In the genomic region with DNA sequence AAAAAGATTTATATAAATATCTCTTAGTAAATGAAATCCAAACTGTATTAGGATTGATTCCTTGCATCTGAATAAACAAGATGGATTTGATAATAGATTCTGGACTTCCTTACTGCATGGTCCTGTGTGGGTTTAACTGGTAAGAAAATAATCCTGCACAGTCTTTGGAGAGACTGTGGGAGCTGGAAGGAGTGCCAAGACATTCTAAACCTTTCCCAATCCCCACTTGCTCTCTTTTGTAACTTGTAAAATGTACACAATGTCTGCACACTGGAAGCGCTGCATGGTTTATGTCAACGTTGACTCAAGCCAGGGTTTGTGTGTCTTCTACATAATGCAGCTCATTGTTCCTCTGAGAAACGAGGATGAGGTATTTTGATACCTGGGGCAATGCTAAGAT, we compare ENCODE assay signal across 29 mouse cellular contexts.
DNase-seq lines count a peak whose midpoint lies in the region; ATAC-seq and TF ChIP-seq lines count a peak whose summit lies in the region.
"Had no signal": no experiment of that assay in that cellular context is flagged by ENCODE, and none has a peak within 500 bp of the region (broad histone marks: within the 10 kb centered on the region; RNA-seq: fewer than 3 reads in every experiment).

No protein-coding gene starts in this region.

- H3K9me3 ChIP-seq in limb, embryonic 14.5 days (ENCODE audit: control insufficient read depth, low read length), result no peaks in the 10 kb centered on the region
- no peaks in the 10 kb centered on the region for H3K9me3 ChIP-seq in limb, embryonic 10.5 days (replicated peaks)
- no peaks in the 10 kb centered on the region for H3K9me3 ChIP-seq in stomach, embryonic 14.5 days (ENCODE audit: control insufficient read depth, low read depth, low read length)
- H3K9me3 ChIP-seq in stomach, postnatal 0 days (ENCODE audit: control insufficient read depth, low read length), result no peaks in the 10 kb centered on the region
- H3K9me3 ChIP-seq: forebrain, embryonic 12.5 days; G1E; heart, embryonic 10.5 days; heart, embryonic 15.5 days; kidney, embryonic 15.5 days; limb, embryonic 13.5 days; liver, embryonic 12.5 days; midbrain, embryonic 10.5 days had no signal

- no peak for TF ChIP-seq CTCF in stomach, postnatal 0 days (IDR thresholded peaks at IDR 0.05; ENCODE audit: low read depth)

- H3K27ac ChIP-seq in limb, embryonic 14.5 days (replicated peaks; ENCODE audit: low read depth, low read length), result no peak overlapping the region
- no peak overlapping the region for H3K27ac ChIP-seq in limb, embryonic 10.5 days
- H3K27ac ChIP-seq in stomach, embryonic 14.5 days (ENCODE audit: low read length), result no peak overlapping the region
- no peak overlapping the region for H3K27ac ChIP-seq in stomach, postnatal 0 days (replicated peaks)
- H3K27ac ChIP-seq: forebrain, embryonic 12.5 days; heart, embryonic 10.5 days; heart, embryonic 15.5 days; kidney, embryonic 15.5 days; limb, embryonic 13.5 days; liver, embryonic 12.5 days; midbrain, embryonic 10.5 days had no signal

- ATAC-seq in limb, embryonic 14.5 days (ENCODE audit: low FRiP score, low read depth), result 0 out of 2 replicates have a peak, but pooled peaks have one; percentile 34
- ATAC-seq in stomach, embryonic 14.5 days (ENCODE audit: insufficient number of reproducible peaks, insufficient read depth, low FRiP score, low read depth), result peak; percentile 61; the same call in 1 of the 2 replicates
- no peak for ATAC-seq in stomach, postnatal 0 days (ENCODE audit: low FRiP score, low TSS enrichment)
- ATAC-seq: hindbrain, embryonic 16.5 days; liver, embryonic 12.5 days; liver, postnatal 0 days; Patski had no signal

- 39% methylated on average over 3 of the region's 3 CpGs for WGBS in limb, embryonic 14.5 days
- WGBS in limb, embryonic 10.5 days, result 82% methylated on average over 3 of the region's 3 CpGs
- WGBS in stomach, embryonic 14.5 days, result 31% methylated on average over 3 of the region's 3 CpGs
- WGBS in stomach, postnatal 0 days, result 5% methylated on average over 3 of the region's 3 CpGs

- no peaks in the 10 kb centered on the region for H3K36me3 ChIP-seq in limb, embryonic 14.5 days (ENCODE audit: control insufficient read depth, insufficient read depth, low read length)
- no peaks in the 10 kb centered on the region for H3K36me3 ChIP-seq in limb, embryonic 10.5 days
- H3K36me3 ChIP-seq in stomach, embryonic 14.5 days (ENCODE audit: control insufficient read depth, insufficient read depth, low read length), result no peaks in the 10 kb centered on the region
- H3K36me3 ChIP-seq in stomach, postnatal 0 days (ENCODE audit: control insufficient read depth, insufficient read depth, low read length), result no peaks in the 10 kb centered on the region
- H3K36me3 ChIP-seq: forebrain, embryonic 12.5 days; G1E; heart, embryonic 10.5 days; heart, embryonic 15.5 days; kidney, embryonic 15.5 days; limb, embryonic 13.5 days; liver, embryonic 12.5 days; midbrain, embryonic 10.5 days had no signal

- H3K4me3 ChIP-seq in limb, embryonic 14.5 days (replicated peaks; ENCODE audit: low read length), result no peak overlapping the region
- H3K4me3 ChIP-seq in limb, embryonic 10.5 days, result no peak overlapping the region
- H3K4me3 ChIP-seq in stomach, embryonic 14.5 days (ENCODE audit: low read depth, low read length), result no peak overlapping the region
- H3K4me3 ChIP-seq in stomach, postnatal 0 days (ENCODE audit: low read depth, low read length), result no peak overlapping the region
- H3K4me3 ChIP-seq: forebrain, embryonic 12.5 days; heart, embryonic 10.5 days; heart, embryonic 15.5 days; kidney, embryonic 15.5 days; limb, embryonic 13.5 days; liver, embryonic 12.5 days; midbrain, embryonic 10.5 days had no signal

- DNase-seq in limb, embryonic 14.5 days (ENCODE audit: low spot score), result peak; percentile 19
- no peak for DNase-seq in limb, embryonic 10.5 days (ENCODE audit: low spot score)
- no peak for DNase-seq in stomach, postnatal 0 days (ENCODE audit: low spot score)
- DNase-seq in fat pad, adult 2 months (ENCODE audit: extremely low read depth, low read depth, low spot score), result peak; percentile 71
- DNase-seq in thymus, postnatal 36 days, result no peak
- no peak for DNase-seq in cerebellum, postnatal 25 days
- DNase-seq: adrenal gland, postnatal 25 days; cerebellum, adult 18-20 months; cerebellum, postnatal 14 days; embryo, embryonic 11 days; gastrocnemius, postnatal 14 days; heart, adult 11 months; kidney, adult 18-20 months; kidney, postnatal 25 days; liver, postnatal 0 days; lung, postnatal 14 days; thymus, adult 18-20 months; thymus, postnatal 25 days had no signal

- H3K4me2 ChIP-seq in limb, embryonic 14.5 days (replicated peaks; ENCODE audit: low read depth, low read length, severe bottlenecking), result no peak overlapping the region
- no peak overlapping the region for H3K4me2 ChIP-seq in stomach, embryonic 14.5 days (replicated peaks; ENCODE audit: low read depth, low read length)
- H3K4me2 ChIP-seq in stomach, postnatal 0 days (replicated peaks; ENCODE audit: low read depth), result no peak overlapping the region
- H3K4me2 ChIP-seq: forebrain, embryonic 12.5 days; heart, embryonic 15.5 days; kidney, embryonic 15.5 days; limb, embryonic 13.5 days; liver, embryonic 12.5 days had no signal

- TF ChIP-seq POLR2A in limb, embryonic 14.5 days (IDR thresholded peaks at IDR 0.05; ENCODE audit: borderline replicate concordance, extremely low read depth, insufficient read depth, insufficient read length), result no peak

- H3K9ac ChIP-seq in limb, embryonic 14.5 days (ENCODE audit: low read depth, low read length, severe bottlenecking), result no peak overlapping the region
- no peak overlapping the region for H3K9ac ChIP-seq in stomach, embryonic 14.5 days (replicated peaks; ENCODE audit: low read depth, low read length)
- H3K9ac ChIP-seq in stomach, postnatal 0 days (ENCODE audit: low read length), result no peak overlapping the region
- H3K9ac ChIP-seq: forebrain, embryonic 12.5 days; heart, embryonic 15.5 days; kidney, embryonic 15.5 days; limb, embryonic 13.5 days; liver, embryonic 12.5 days; liver, postnatal 0 days had no signal

- H3K4me1 ChIP-seq in limb, embryonic 14.5 days (ENCODE audit: control insufficient read depth, insufficient read depth, low read length), result 0 out of 2 replicates have a peak, but pooled peaks cover 2% of the 10 kb centered on the region
- no peaks in the 10 kb centered on the region for H3K4me1 ChIP-seq in limb, embryonic 10.5 days
- 0 out of 2 replicates have a peak, but pooled peaks cover 2% of the 10 kb centered on the region for H3K4me1 ChIP-seq in stomach, embryonic 14.5 days (ENCODE audit: control insufficient read depth, insufficient read depth, low read length)
- no peaks in the 10 kb centered on the region for H3K4me1 ChIP-seq in stomach, postnatal 0 days (replicated peaks; ENCODE audit: control insufficient read depth, insufficient read depth)
- H3K4me1 ChIP-seq: forebrain, embryonic 12.5 days; heart, embryonic 10.5 days; heart, embryonic 15.5 days; kidney, embryonic 15.5 days; limb, embryonic 13.5 days; liver, embryonic 12.5 days had no signal

- H3K27me3 ChIP-seq in limb, embryonic 14.5 days (ENCODE audit: control insufficient read depth, insufficient read depth, low read length), result no peaks in the 10 kb centered on the region
- H3K27me3 ChIP-seq in limb, embryonic 10.5 days (ENCODE audit: low read depth, poor library complexity, severe bottlenecking), result no peaks in the 10 kb centered on the region
- no peaks in the 10 kb centered on the region for H3K27me3 ChIP-seq in stomach, embryonic 14.5 days (ENCODE audit: control insufficient read depth, insufficient read depth, low read length)
- no peaks in the 10 kb centered on the region for H3K27me3 ChIP-seq in stomach, postnatal 0 days (ENCODE audit: control insufficient read depth, insufficient read depth, low read length)
- H3K27me3 ChIP-seq: forebrain, embryonic 12.5 days; heart, embryonic 15.5 days; kidney, embryonic 15.5 days; limb, embryonic 13.5 days; liver, embryonic 12.5 days had no signal

- no peak for TF ChIP-seq EP300 in stomach, postnatal 0 days (optimal IDR thresholded peaks at IDR 0.05)

Comparison
In these comparisons a context has a peak if more than half of its experiments do, and no peak if none do; other contexts are left out.
1. DNase-seq: peak in limb, embryonic 14.5 days (single experiment) and fat pad, adult 2 months (single experiment); none in limb, embryonic 10.5 days (single experiment), stomach, postnatal 0 days (single experiment), thymus, postnatal 36 days (0 of 2) and cerebellum, postnatal 25 days (0 of 2).